Mouse (Mus musculus): Measurements from ENCODE around the gene Rufy3. TPM values are rescaled to one million over a fixed set of nuclear protein-coding genes. Genes with fewer than 3 reads are reported as not detected.

The Rufy3 gene
- total RNA-seq, 2 experiments from 2014 or later: 8.9 to 13.2 TPM

GRCm38 (mm10) chr5:88629125-88629524 lies 64.3 kb downstream of the Rufy3 start:
- DNase-seq: no peak

- DNase-seq: no peak
These were observed 65.1 kb downstream of the Rufy3 start for GRCm38 (mm10) chr5:88629987-88630386.

GRCm38 (mm10) chr5:88630883-88631282 lies 66.0 kb downstream of the Rufy3 start:
- no peak for DNase-seq

GRCm38 (mm10) chr5:88631545-88631944 lies 66.7 kb downstream of the Rufy3 start:
- DNase-seq: no peak

GRCm38 (mm10) chr5:88632463-88632862 lies 67.6 kb downstream of the Rufy3 start:
- no peak for DNase-seq

- DNase-seq: no peak
These were observed 69.2 kb downstream of the Rufy3 start for GRCm38 (mm10) chr5:88634076-88634475.

- DNase-seq: no peak
These were observed 77.9 kb downstream of the Rufy3 start for GRCm38 (mm10) chr5:88642786-88643185.

GRCm38 (mm10) chr5:88643491-88643890 lies 78.7 kb downstream of the Rufy3 start:
- DNase-seq: peak; percentile 49

- DNase-seq: no peak
These were observed 80.1 kb downstream of the Rufy3 start for GRCm38 (mm10) chr5:88644901-88645300.

- DNase-seq: no peak
These were observed 80.6 kb downstream of the Rufy3 start for GRCm38 (mm10) chr5:88645405-88645804.

- no peak for DNase-seq
These were observed 84.7 kb downstream of the Rufy3 start for GRCm38 (mm10) chr5:88649250-88650173.

- DNase-seq: no peak
These were observed 87.7 kb downstream of the Rufy3 start for GRCm38 (mm10) chr5:88652589-88652988.

GRCm38 (mm10) chr5:88657868-88658267 lies 93.0 kb downstream of the Rufy3 start:
- DNase-seq: no peak

- no peak for DNase-seq
These were observed 98.3 kb downstream of the Rufy3 start for GRCm38 (mm10) chr5:88663151-88663550.

- no peak for DNase-seq
These were observed 99.0 kb downstream of the Rufy3 start for GRCm38 (mm10) chr5:88663875-88664274.

- peak; percentile 39 for DNase-seq
These were observed 110.0 kb downstream of the Rufy3 start for GRCm38 (mm10) chr5:88674703-88675442.

GRCm38 (mm10) chr5:88675443-88676387 lies 110.9 kb downstream of the Rufy3 start, which contains the start of gene Grsf1:
Gene Grsf1 (minus strand): TSS chr5:88676171.
- DNase-seq: peak; percentile 88

GRCm38 (mm10) chr5:88678929-88679328 lies 114.1 kb downstream of the Rufy3 start:
- no peak for DNase-seq

- no peak for DNase-seq
These were observed 114.5 kb downstream of the Rufy3 start for GRCm38 (mm10) chr5:88679341-88679740.

GRCm38 (mm10) chr5:88680567-88680966 lies 115.7 kb downstream of the Rufy3 start:
- DNase-seq: no peak

- no peak for DNase-seq
These were observed 118.9 kb downstream of the Rufy3 start for GRCm38 (mm10) chr5:88683706-88684105.

GRCm38 (mm10) chr5:88684226-88684625 lies 119.4 kb downstream of the Rufy3 start:
- DNase-seq: no peak

All from gastrocnemius, postnatal 10 days (tissue).